Mouse (Mus musculus) E14TG2a.4 (cell line): ENCODE results near the gene Gpr173.
"Not testable (repeated sequence)": the region's sequence is repeated elsewhere in the genome, so short reads cannot be mapped to it uniquely, and the experiment has no call there.

Experiments used
- CTCF ChIP-seq: conservative IDR thresholded peaks from 2 replicates; pipeline ENCODE4 v1.5.1; 2014; ENCODE audit warnings: low read length
- NANOG ChIP-seq: IDR thresholded peaks from 2 replicates; pipeline ENCODE4 v1.6.1; 2014; ENCODE audit warnings: borderline replicate concordance, low read length, mixed read lengths

GRCm38 (mm10) chrX:152329400-152329799 is 39.1 kb downstream of the Gpr173 start:
- TF ChIP-seq CTCF, NANOG: not testable (repeated sequence)
